In the genomic region with DNA sequence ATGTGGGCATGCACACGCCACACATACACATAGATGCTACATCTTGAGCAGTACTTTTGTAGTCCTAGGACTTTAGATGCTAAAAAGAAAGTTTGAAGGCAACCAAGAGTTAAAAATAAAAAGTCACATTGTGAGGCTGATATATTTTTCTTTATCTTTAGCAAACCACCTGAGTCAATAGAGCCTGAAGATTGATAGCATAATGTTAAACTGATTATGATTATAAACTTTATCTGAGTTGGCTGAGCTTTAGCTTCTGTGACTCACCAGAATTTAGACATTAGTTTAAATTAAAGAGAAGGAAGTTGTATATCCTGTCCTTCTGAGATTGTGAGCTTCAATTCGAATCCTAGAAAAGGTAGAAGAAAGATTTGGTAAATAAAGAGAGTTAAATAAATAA, we compare ENCODE assay signal across 32 mouse cellular contexts.
"Had no signal": no experiment of that assay in that cellular context is flagged by ENCODE, and none has a peak within 500 bp of the region (broad histone marks: within the 10 kb centered on the region; RNA-seq: fewer than 3 reads in every experiment).

No protein-coding gene starts in this region.

- DNase-seq: left cerebral cortex, postnatal 4 days; liver; liver, embryonic 13.5 days; liver, postnatal 0 days; lung, adult 18-20 months; lung, adult 2 months; lung, embryonic 14.5 days; lung, postnatal 10 days; lung, postnatal 14 days; lung, postnatal 36 days; lung, postnatal 4 days; midbrain, embryonic 14.5 days had no signal

- H3K4me1 ChIP-seq: limb, embryonic 10.5 days; limb, embryonic 12.5 days; limb, embryonic 13.5 days; limb, embryonic 15.5 days; liver, embryonic 12.5 days; liver, embryonic 13.5 days; liver, embryonic 15.5 days; lung, embryonic 15.5 days; megakaryocyte, embryonic 14.5 days; midbrain, embryonic 15.5 days had no signal

- H3K9me3 ChIP-seq: limb, embryonic 10.5 days; limb, embryonic 12.5 days; limb, embryonic 13.5 days; limb, embryonic 15.5 days; liver, embryonic 12.5 days; liver, embryonic 13.5 days; liver, embryonic 15.5 days; lung, embryonic 15.5 days; megakaryocyte, embryonic 14.5 days; midbrain, embryonic 10.5 days; midbrain, embryonic 12.5 days; midbrain, embryonic 13.5 days; midbrain, embryonic 15.5 days had no signal

- H3K4me3 ChIP-seq: left cerebral cortex, adult 2 months; limb, embryonic 10.5 days; limb, embryonic 12.5 days; limb, embryonic 13.5 days; limb, embryonic 15.5 days; liver, embryonic 12.5 days; liver, embryonic 13.5 days; liver, embryonic 15.5 days; lung, embryonic 15.5 days; megakaryocyte, embryonic 14.5 days; midbrain, embryonic 10.5 days; midbrain, embryonic 12.5 days; midbrain, embryonic 13.5 days; midbrain, embryonic 15.5 days; myocyte had no signal

- H3K36me3 ChIP-seq: limb, embryonic 10.5 days; limb, embryonic 12.5 days; limb, embryonic 13.5 days; limb, embryonic 15.5 days; liver, embryonic 12.5 days; liver, embryonic 13.5 days; liver, embryonic 15.5 days; lung, embryonic 15.5 days; midbrain, embryonic 10.5 days; midbrain, embryonic 12.5 days; midbrain, embryonic 13.5 days; midbrain, embryonic 15.5 days had no signal

- ATAC-seq: liver, embryonic 12.5 days; liver, postnatal 0 days; lung, postnatal 0 days; midbrain, embryonic 13.5 days; midbrain, embryonic 15.5 days; midbrain, embryonic 16.5 days had no signal

- H3K27ac ChIP-seq: left cerebral cortex, adult 2 months; limb, embryonic 10.5 days; limb, embryonic 12.5 days; limb, embryonic 13.5 days; limb, embryonic 15.5 days; liver, embryonic 12.5 days; liver, embryonic 13.5 days; liver, embryonic 14.5 days; liver, embryonic 15.5 days; lung, embryonic 15.5 days; macrophage; midbrain, embryonic 10.5 days; midbrain, embryonic 12.5 days; midbrain, embryonic 13.5 days; midbrain, embryonic 15.5 days had no signal

- H3K4me2 ChIP-seq: limb, embryonic 12.5 days; limb, embryonic 13.5 days; limb, embryonic 15.5 days; liver, embryonic 11.5 days; liver, embryonic 12.5 days; liver, embryonic 13.5 days; liver, embryonic 15.5 days; lung, embryonic 14.5 days; lung, embryonic 15.5 days; midbrain, embryonic 11.5 days; midbrain, embryonic 12.5 days; midbrain, embryonic 13.5 days; midbrain, embryonic 15.5 days had no signal

- H3K27me3 ChIP-seq: limb, embryonic 12.5 days; limb, embryonic 13.5 days; limb, embryonic 15.5 days; liver, embryonic 12.5 days; liver, embryonic 13.5 days; liver, embryonic 15.5 days; lung, embryonic 15.5 days; megakaryocyte, embryonic 14.5 days; midbrain, embryonic 12.5 days; midbrain, embryonic 13.5 days; midbrain, embryonic 15.5 days had no signal

- H3K9ac ChIP-seq: limb, embryonic 12.5 days; limb, embryonic 13.5 days; limb, embryonic 15.5 days; liver, embryonic 12.5 days; liver, embryonic 13.5 days; liver, embryonic 14.5 days; liver, embryonic 15.5 days; liver, postnatal 0 days; lung, embryonic 14.5 days; lung, embryonic 15.5 days; midbrain, embryonic 12.5 days; midbrain, embryonic 13.5 days; midbrain, embryonic 15.5 days had no signal
